Mouse (Mus musculus) hindbrain, embryonic 14.5 days (tissue): Measurements from ENCODE around the gene Olfr51. TPM values are rescaled to one million over a fixed set of nuclear protein-coding genes. Genes with fewer than 3 reads are reported as not detected.
"Not testable (repeated sequence)": the region's sequence is repeated elsewhere in the genome, so short reads cannot be mapped to it uniquely, and the experiment has no call there.

Experiments used
- ATAC-seq: fragments of 200-750 bp; cut with Nextera tagmentation; 2 replicates; pipeline ENCODE4 v1.8.0; 2017; ENCODE audit warnings: moderate number of reproducible peaks, mild to moderate bottlenecking, moderate TSS enrichment, moderate library complexity; ENCODE audit not compliant: low FRiP score
- DNase-seq: peaks from one replicate; pipeline ENCODE4 v3.0.0-alpha.2; 2015; ENCODE audit warnings: low spot score
- H3K27ac ChIP-seq: fragments of 300-500 bp; sonication (generic); 2 replicates; pipeline ENCODE4 v1.5.1; 2014; ENCODE audit warnings: mild to moderate bottlenecking, moderate library complexity
- H3K27me3 ChIP-seq: fragments of 300-500 bp; sonication (generic); 2 replicates; pipeline ENCODE4 v1.6.1; 2014; ENCODE audit warnings: mild to moderate bottlenecking, low read length, mixed read lengths; ENCODE audit not compliant: control insufficient read depth, insufficient read depth
- H3K36me3 ChIP-seq: fragments of 300-500 bp; sonication (generic); replicated peaks from 2 replicates; pipeline ENCODE4 v1.6.1; 2014; ENCODE audit not compliant: control insufficient read depth, insufficient read depth
- H3K4me1 ChIP-seq: fragments of 300-500 bp; sonication (generic); replicated peaks from 2 replicates; pipeline ENCODE4 v1.6.1; 2014; ENCODE audit warnings: antibody characterized with exemption, low read length, mixed read lengths; ENCODE audit not compliant: control insufficient read depth, insufficient read depth
- H3K4me2 ChIP-seq: fragments of 300-500 bp; sonication (generic); replicated peaks from 2 replicates; pipeline ENCODE4 v1.6.1; 2014; ENCODE audit warnings: mild to moderate bottlenecking, moderate library complexity
- H3K4me3 ChIP-seq: fragments of 300-500 bp; sonication (generic); replicated peaks from 2 replicates; pipeline ENCODE4 v1.5.1; 2014; ENCODE audit warnings: mild to moderate bottlenecking, low read length
- H3K9ac ChIP-seq: fragments of 300-500 bp; sonication (generic); 2 replicates; pipeline ENCODE4 v1.6.1; 2014
- H3K9me3 ChIP-seq: fragments of 300-500 bp; sonication (generic); 2 replicates; pipeline ENCODE4 v1.6.1; 2016; ENCODE audit warnings: low read length; ENCODE audit not compliant: control insufficient read depth
- WGBS: fragments of 180-500 bp; shearing (Covaris S2); extraction: QIAGEN DNeasy Blood & Tissue Kit; methylation state at CpG from one replicate; pipeline ENCODE4 v1.1.7; 2014; 5-methylcytosine and 5-hydroxymethylcytosine counted together
- polyA plus RNA-seq: library from polyadenylated mRNA; unstranded; fragments of >200 nt; fragmentation: Nextera tagmentation; extraction: Ambion mirVana; gene quantifications from 2 replicates; pipeline ENCODE4 v1.2.1, GENCODE M21; 2014

The Olfr51 gene
- polyA plus RNA-seq, 1 experiment from 2014 or later = not detected

DNA sequence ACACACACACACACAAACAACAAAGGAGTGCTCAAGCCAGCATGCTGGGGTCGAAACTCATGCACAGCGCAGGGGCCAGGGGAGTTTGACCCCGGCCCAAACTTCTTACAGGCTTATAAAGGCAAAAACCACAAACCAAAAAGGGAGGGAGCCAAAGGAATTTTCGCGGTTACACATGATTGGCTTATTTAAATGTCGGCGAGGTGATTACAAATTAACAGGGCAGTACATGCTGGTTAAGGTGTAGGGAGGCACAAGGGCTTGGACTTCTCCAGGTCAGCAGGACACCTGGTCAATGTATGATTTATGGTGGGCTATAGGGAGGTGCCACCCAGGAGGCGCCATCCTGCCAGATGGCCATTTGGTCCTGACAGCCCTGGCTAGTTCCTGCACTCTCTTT, 26.0 kb downstream of the Olfr51 start:
- H3K4me2 ChIP-seq, H3K27ac ChIP-seq, H3K36me3 ChIP-seq, H3K27me3 ChIP-seq, DNase-seq, H3K4me3 ChIP-seq, ATAC-seq, H3K9me3 ChIP-seq, H3K9ac ChIP-seq, H3K4me1 ChIP-seq: not testable (repeated sequence)
- WGBS = 66% methylated on average over 8 of the region's 8 CpGs

DNA sequence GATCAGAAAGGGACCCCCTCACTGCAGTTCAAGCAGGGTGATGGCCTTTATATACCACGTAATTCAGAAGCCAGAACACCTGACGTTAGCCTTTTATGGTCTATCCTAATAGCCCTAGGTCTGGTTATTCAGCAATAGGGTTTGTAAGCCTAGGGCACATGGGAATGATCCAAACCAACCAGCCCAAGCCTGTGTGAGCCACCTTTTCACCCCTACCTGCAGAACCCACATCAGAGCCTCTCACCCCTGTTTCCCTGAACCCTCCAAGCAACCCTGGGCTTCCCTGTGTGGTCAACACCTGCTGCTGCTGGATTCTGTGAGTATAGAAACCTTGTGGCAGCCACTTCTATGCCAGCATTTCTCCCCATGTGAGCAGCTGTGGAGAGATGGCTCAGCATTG, 26.8 kb downstream of the Olfr51 start:
- H3K9me3 ChIP-seq = no peaks in the 10 kb centered on the region
- H3K9ac ChIP-seq = no peak overlapping the region
- no peaks in the 10 kb centered on the region for H3K27me3 ChIP-seq
- ATAC-seq = no peak
- no peak overlapping the region for H3K4me3 ChIP-seq
- no peaks in the 10 kb centered on the region for H3K36me3 ChIP-seq
- WGBS = 83% methylated on average over 2 of the region's 2 CpGs
- no peak overlapping the region for H3K4me2 ChIP-seq
- DNase-seq = no peak
- no peaks in the 10 kb centered on the region for H3K4me1 ChIP-seq
- H3K27ac ChIP-seq = no peak overlapping the region

DNA sequence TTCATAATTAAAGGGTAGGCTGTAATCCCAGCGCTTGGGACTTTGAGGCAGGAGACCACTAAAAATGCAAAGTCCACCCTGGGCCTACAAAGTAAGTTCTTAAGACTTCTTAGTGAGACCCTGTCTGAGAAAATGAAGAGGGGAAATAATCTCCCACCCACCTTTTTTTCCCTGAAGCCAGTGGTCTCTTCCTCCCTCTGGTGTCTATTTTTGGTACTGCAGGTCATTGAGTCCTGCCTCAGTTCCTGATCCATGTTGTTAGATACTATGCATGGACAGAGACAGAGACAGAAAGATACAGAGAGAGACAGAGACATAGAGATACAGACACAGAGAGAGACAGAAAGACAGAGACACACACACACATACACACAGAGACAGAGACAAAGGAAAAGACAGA, 29.5 kb downstream of the Olfr51 start:
- Histone ChIP-seq H3K9ac (no peak overlapping the region), H3K4me2 (no peak overlapping the region), H3K27me3 (no peaks in the 10 kb centered on the region), H3K36me3 (no peaks in the 10 kb centered on the region), H3K4me3 (no peak overlapping the region), H3K4me1 (no peaks in the 10 kb centered on the region), H3K9me3 (no peaks in the 10 kb centered on the region), H3K27ac (no peak overlapping the region)
- ATAC-seq = no peak
- DNase-seq = peak; percentile 82
- WGBS = 28% methylated on average over 1 of the region's 1 CpGs

DNA sequence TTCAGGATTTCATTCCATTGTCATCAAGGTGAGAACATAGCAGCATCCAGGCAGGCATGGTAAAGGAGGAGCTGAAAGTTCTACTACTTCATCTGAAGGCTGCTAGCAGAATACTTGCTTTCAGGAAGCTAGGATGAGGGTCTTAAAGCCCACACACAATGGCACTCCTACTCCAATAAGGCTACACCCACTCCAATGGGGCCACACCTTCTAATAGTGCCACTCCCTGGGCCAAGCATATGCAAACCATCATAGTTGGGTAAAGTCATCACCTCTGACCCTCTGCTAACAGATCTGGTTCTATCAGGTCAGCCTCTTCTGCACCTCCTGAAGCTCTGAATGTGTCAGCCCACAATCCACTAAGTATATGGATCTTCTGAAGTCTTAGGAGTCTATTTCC, 30.7 kb downstream of the Olfr51 start:
- H3K36me3 ChIP-seq, DNase-seq, H3K4me2 ChIP-seq, ATAC-seq, H3K4me3 ChIP-seq, H3K4me1 ChIP-seq, H3K27ac ChIP-seq, H3K9me3 ChIP-seq, H3K9ac ChIP-seq, H3K27me3 ChIP-seq: not testable (repeated sequence)

- no peaks in the 10 kb centered on the region for H3K4me1 ChIP-seq
- H3K4me3 ChIP-seq = no peak overlapping the region
- no peak overlapping the region for H3K4me2 ChIP-seq
- no peaks in the 10 kb centered on the region for H3K36me3 ChIP-seq
- no peak overlapping the region for H3K9ac ChIP-seq
- no peak overlapping the region for H3K27ac ChIP-seq
- no peaks in the 10 kb centered on the region for H3K27me3 ChIP-seq
- ATAC-seq = no peak
- DNase-seq = peak; percentile 32
- WGBS = 84% methylated on average over 2 of the region's 2 CpGs
- no peaks in the 10 kb centered on the region for H3K9me3 ChIP-seq
Observed at GRCm38 (mm10) chr11:51035951-51036350, 32.6 kb downstream of the Olfr51 start.

GRCm38 (mm10) chr11:51044776-51045175, 41.4 kb downstream of the Olfr51 start:
- not testable (repeated sequence) for H3K4me2 ChIP-seq, H3K27me3 ChIP-seq, H3K4me1 ChIP-seq, H3K27ac ChIP-seq, H3K9ac ChIP-seq, H3K4me3 ChIP-seq, ATAC-seq, H3K9me3 ChIP-seq, H3K36me3 ChIP-seq, DNase-seq
- WGBS = 66% methylated on average over 3 of the region's 3 CpGs

- not testable (repeated sequence) for H3K4me2 ChIP-seq, DNase-seq, H3K9me3 ChIP-seq, H3K36me3 ChIP-seq, H3K4me3 ChIP-seq, H3K9ac ChIP-seq, H3K27me3 ChIP-seq, ATAC-seq, H3K27ac ChIP-seq, H3K4me1 ChIP-seq
- 89% methylated on average over 3 of the region's 3 CpGs for WGBS
Observed at GRCm38 (mm10) chr11:51047809-51048208, 44.4 kb downstream of the Olfr51 start, which contains the start of gene Olfr1375. TSS of gene Olfr1375 (plus strand) at chr11:51048109.

DNA sequence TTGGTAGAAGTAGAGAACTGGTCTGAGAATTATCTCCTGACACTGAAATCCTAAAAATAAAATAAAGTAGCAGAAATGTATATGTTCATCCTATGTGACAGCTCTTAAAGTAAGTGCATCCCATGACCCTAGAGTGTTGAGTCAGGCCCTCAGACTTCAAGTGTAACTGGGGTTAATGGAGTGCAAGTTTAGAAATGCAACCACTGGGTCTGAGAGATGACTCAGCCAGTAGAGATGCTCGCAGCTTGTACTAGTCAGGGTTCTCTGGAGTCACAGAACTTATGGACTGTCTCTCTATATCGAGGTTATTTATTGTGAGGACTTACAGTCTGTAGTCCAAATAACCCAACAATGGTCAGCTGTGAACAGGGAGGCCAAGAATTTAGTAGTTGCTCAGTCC, 48.3 kb downstream of the Olfr51 start:
- H3K4me2 ChIP-seq = no peak overlapping the region
- no peaks in the 10 kb centered on the region for H3K9me3 ChIP-seq
- H3K9ac ChIP-seq = no peak overlapping the region
- no peak for ATAC-seq
- no peaks in the 10 kb centered on the region for H3K4me1 ChIP-seq
- 74% methylated on average over 2 of the region's 2 CpGs for WGBS
- no peak overlapping the region for H3K27ac ChIP-seq
- H3K27me3 ChIP-seq = no peaks in the 10 kb centered on the region
- H3K4me3 ChIP-seq = no peak overlapping the region
- DNase-seq = no peak
- no peaks in the 10 kb centered on the region for H3K36me3 ChIP-seq

DNA sequence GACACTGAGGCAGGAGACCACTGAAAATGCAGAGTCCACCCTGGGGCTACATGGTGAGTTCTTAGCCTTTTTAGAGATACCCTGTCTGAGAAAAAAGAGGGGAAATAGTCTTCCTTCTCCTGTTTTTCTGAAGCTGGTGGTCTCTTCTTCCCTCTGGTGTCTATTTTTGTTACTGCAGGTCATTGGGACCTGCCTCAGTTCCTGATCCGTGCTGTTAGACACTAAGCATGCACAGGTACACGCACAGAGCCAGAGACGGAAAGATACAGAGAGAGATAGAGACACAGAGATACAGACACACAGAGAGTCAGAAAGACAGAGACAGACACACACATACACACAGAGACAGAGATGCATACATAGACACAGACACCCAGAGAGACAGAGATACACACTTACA, 49.8 kb downstream of the Olfr51 start:
- ATAC-seq (no peak), DNase-seq (peak; percentile 61)
- H3K36me3 ChIP-seq = no peaks in the 10 kb centered on the region
- no peak overlapping the region for H3K4me3 ChIP-seq
- H3K27ac ChIP-seq = no peak overlapping the region
- H3K9ac ChIP-seq = no peak overlapping the region
- no peak overlapping the region for H3K4me2 ChIP-seq
- 55% methylated on average over 3 of the region's 3 CpGs for WGBS
- H3K9me3 ChIP-seq = no peaks in the 10 kb centered on the region
- H3K27me3 ChIP-seq = no peaks in the 10 kb centered on the region
- no peaks in the 10 kb centered on the region for H3K4me1 ChIP-seq

GRCm38 (mm10) chr11:51059151-51059571, 55.8 kb downstream of the Olfr51 start, which contains the start of gene Zfp354a:
TSS of gene Zfp354a (plus strand) at chr11:51059257.
- Histone ChIP-seq H3K36me3 (peaks cover 29% of the 10 kb centered on the region), H3K4me3 (peak within 1 kb of the TSS; percentile 78), H3K4me1 (peaks cover 11% of the 10 kb centered on the region), H3K9ac (peak within 1 kb of the TSS; percentile 79), H3K4me2 (peak within 1 kb of the TSS; percentile 59), H3K27me3 (no peaks in the 10 kb centered on the region), H3K9me3 (no peaks in the 10 kb centered on the region), H3K27ac (no peak within 1 kb of the TSS)
- WGBS = 1% methylated on average over 32 of the region's 32 CpGs
- DNase-seq (peak; percentile 82), ATAC-seq (peak; percentile 94)
